Mouse (Mus musculus): ENCODE data around the gene Egln3. TPM values are rescaled to one million over a fixed set of nuclear protein-coding genes. Genes with fewer than 3 reads are reported as not detected.

Egln3 gene
- total RNA-seq, 2 experiments from 2014 or later: 10.2 to 11.2 TPM

DNA sequence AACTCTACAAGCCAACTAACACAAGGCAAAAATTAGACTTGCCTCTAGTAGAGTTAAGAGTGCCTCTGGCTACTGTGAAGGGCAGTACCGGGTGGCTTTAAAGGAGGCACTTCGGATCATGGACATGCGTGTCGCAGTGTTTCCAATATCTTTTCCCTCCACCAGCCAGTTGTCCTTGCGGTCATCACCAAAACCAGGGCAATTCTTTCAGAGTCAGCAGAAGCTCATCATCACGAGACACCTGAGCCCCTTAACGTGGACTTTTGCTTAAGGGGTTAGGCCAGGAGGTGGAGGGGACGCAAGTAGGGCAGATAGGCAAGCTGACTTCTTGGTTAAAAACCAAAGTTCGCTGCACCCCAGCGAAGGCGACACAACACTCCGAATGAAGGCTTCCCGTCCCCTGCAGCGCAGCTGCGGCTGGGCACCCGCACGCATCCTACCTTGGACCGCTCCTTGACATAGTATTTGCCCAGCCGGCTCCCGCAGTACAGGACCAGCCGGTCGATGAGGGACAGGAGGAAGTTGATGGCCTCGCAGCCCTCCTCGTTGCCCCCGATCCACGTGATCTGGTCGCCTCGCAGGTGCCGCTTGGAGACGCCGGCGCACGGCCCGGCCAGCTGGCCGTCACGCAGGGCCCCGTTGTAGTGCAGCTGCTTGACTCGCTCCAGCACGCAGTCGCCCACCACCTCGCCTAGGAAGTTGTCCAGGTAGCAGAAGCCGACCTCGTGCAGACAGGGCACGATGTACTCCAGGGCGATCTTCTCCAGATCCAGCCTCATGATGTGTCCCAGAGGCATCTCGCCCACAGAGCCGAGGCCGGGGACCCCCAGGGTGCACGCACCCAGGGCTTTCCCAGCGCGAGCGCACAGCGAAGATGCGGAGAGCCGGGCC is 650 bp downstream of the Egln3 start:
- DNase-seq (ENCODE audit: low spot score in 2 of 2): peak in 1 of 2 experiments; percentile 4

DNA sequence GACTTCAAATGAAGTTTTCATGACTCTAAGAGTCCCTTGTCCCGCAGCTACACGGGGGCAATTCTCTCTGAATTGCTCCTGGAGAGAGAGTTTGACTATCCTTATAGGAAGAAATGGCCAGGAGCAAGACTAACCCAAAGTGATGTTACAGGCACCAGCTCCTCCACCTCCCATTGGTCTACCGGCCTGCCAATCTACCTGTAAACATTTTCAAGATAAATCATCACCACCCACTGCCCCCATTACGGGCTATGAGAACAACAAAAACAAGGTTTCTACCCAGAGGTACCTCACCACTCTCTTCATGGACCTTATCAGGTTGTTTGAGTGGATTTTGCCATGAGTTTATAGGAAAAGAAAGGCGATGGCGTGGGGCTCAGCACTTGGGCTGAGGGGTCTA is 1.4 kb downstream of the Egln3 start:
- no peak for DNase-seq (ENCODE audit: low spot score in 2 of 2)

DNA sequence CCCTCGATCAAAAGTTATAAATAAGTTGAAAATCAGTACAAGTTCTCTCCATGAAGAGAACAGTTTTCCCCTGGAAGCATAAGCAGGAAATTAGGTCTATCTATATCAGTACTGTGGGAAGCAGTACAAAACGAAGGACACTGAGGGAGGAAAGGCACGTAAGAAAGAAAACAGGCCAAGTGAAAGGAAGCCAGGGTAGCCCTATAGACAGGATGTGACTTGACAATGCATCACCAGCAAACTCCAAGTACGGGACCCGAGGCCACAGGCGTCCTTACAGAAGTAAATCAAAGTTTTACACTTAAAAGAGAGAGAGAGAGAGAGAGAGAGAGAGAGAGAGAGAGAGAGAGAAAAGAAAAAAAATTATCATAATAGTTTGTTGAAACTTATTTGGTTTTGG is 2.8 kb downstream of the Egln3 start:
- DNase-seq (ENCODE audit: low spot score in 2 of 2): no peak

DNA sequence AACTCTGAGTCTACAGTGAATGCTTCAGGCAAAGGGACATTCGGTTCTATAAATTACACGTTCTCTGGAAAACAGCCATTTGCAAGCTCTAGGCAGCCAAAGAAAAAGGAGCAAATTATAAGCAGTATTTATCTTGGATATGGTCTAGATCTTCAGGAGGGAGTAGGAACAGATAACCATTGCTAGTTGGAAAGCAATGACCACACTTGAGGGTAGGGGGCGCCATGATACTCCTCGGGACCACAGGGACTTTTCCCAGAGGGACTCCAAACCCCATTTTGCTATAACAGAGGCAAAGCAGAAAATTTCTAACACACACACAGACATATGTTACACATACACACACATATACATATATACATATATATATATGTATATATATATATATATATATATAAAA is 3.5 kb downstream of the Egln3 start:
- peak in 1 of 2 experiments; percentile 15 for DNase-seq (ENCODE audit: low spot score in 2 of 2)

DNA sequence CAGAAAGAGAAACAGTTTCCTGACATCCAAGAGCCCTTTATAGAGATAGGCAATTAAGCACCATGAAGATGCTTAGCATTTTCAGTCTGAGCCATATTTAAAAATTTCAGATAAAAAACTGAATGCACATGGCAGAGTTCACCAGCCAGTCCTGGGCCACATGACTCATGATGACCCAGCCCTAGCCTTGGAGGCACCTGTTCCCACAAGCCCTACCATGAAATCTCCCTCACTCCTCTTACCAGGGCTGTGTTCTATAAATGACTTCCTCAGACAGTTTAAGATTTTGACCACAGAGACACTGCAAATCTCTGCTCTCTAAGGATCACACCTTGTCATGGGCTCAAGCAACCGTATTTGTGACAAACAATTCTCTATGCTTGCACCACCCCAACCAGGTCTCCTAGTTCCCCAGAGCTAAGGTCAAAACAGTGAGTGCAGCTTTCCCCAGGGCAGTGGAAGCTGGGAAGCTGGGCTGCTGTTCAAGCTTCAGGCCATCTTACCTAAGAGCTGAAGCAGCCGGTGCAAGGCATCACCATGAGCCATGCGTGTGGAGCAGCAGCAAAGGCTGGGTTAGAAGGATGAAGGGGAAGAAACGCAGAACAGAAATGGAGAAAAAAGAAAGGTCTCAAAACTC is 5.3 kb downstream of the Egln3 start:
- DNase-seq (ENCODE audit: low spot score in 2 of 2): no peak

DNA sequence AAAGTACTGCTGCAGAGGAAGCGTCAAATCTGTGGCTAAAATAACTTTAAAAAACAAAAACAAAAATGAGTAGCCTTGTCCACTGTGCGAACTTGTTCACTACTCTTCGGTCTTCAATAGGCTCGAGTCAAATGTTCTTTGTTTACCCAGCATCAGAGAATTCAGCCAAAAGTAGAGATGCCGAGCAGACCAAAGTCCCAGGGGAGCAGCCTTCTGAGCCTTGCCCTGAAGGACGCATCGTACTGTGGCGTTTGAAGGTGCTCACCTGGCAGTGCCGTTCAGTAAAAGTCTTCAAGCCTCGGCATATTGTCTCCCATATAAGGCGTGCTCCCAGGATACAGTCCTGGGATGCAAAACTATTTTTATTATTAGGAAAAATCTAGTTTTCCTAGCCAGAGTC is 5.8 kb downstream of the Egln3 start:
- DNase-seq (ENCODE audit: low spot score in 2 of 2): no peak

DNA sequence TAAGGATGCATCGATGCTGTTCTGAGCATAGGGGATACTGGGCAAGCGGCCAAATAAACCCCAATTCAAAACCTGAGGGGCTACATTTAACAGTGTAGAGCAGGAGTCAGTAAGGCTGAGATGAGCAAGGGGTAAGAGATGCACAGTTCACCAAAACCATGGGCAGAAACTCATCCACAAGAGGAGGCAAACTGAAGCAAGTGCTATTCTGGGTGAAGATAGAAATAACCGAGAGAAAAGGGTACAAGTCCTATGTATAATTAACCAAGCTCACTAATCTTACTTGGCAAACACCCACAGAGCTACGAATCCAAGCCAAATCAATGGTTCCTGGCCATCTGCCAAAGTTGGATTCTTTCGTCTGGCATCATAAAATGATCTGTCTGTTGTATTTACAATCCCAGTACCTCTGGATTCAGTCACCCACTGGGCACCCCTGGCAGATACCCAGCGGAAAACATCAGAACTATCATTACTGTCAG is 6.3 kb downstream of the Egln3 start:
- DNase-seq (ENCODE audit: low spot score in 2 of 2): no peak

DNA sequence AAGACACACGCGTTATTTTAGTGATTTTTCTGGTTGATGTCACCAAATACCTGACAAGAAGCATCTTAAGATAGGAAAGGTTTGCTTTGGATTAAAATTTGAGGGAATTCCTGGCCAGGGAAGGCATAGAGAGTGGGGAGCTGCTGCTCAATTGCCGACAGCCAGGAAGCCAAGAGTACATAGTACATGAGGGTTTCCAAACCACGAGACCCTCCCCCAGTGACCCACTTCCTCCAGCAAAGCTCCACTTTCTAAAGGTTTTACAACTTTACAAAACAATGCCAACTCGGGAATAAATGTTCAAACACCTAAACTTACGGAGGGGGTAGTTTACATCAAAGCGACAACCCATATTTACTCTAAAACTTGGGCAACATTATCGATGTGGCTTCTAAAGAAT is 6.8 kb downstream of the Egln3 start:
- no peak for DNase-seq (ENCODE audit: low spot score in 2 of 2)

DNA sequence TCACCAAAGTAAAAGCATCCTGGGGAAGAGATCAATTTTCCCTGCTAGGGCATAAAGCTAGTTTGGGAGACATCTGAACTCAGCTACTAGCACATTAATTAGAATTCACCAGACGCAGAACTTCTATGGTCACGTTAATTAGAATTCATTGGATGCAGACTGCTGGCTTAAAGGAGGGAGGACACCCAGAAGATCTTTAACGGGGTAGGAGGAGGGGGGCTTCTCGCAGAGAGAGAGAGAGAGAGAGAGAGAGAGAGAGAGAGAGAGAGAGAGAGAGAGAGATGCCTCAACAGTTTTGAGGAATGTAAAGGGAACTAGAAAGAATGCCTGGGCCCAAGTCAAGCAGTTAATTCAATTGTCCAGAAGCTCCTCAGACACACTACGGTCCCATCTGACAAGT is 9.5 kb downstream of the Egln3 start:
- no peak for DNase-seq (ENCODE audit: low spot score in 2 of 2)

DNA sequence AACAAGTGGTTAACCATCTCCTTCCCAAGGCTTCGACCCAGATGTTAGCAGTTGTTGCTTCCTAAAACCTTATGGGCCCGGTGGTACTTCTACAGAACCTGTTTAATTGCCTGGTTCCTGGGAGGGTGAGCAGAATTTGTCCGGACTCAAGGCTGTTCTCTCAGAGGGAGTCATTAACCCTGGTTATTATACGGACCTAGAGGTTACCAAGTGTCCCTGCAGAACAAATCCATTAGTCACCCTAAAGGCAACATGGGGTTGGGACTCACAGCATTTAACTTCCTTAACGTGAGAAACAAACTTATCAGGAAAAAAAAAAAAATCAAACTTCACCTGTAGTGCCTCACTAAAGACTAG is 11.4 kb downstream of the Egln3 start:
- no peak for DNase-seq (ENCODE audit: low spot score in 2 of 2)

DNA sequence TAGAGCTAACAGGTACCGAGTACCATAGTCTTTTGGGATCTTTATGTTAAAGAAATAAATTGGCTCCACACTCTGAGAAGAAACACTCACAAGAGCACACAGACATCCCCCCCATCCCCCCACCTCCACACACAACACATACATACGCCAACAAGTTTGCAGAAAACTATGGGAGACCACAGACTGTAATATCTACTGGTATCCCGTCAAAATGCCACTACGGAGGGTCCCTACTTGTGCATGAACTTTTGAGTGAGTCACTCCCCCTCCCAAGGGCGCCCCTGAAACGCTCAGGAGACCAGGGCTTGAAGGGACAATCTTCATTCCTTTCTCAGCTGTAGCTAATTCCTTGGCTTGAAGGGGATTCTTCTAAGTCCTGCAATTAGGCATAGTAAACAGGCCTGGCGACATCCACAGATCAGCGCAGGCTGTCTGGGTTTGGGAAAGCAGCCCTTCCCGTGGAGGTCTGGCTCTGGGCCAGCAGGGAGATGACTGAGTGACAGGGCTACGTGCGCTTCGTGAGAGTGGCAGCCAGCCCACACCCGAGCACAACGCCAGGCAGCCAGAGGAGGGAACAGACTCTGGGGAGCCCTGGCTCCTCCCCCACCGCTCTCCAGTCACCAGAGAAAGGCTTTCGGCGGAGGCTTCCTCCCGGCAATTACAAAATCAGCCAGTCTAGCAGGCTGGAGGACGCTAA is 11.9 kb downstream of the Egln3 start:
- DNase-seq (ENCODE audit: low spot score in 2 of 2): peak; percentile 65 to 81

DNA sequence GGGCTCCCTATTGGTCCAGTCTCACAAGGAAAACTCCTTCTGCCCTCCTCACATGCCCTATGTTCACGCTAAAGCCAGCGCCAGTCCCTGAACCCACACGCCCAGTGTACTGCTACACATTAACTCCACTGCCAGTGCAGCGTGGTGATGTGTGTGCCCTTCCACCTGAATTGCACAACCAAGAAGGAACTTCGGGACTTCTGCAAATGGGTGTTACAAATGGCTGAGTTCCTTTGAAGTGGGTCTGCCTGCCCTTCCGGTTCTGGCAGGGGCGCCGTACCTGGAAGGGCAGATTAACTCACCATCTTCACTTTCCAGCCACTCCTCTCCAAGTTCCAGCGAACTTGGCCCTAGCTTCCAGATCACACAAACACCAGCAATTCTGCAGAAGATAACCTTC is 12.5 kb downstream of the Egln3 start:
- DNase-seq (ENCODE audit: low spot score in 2 of 2): no peak

DNA sequence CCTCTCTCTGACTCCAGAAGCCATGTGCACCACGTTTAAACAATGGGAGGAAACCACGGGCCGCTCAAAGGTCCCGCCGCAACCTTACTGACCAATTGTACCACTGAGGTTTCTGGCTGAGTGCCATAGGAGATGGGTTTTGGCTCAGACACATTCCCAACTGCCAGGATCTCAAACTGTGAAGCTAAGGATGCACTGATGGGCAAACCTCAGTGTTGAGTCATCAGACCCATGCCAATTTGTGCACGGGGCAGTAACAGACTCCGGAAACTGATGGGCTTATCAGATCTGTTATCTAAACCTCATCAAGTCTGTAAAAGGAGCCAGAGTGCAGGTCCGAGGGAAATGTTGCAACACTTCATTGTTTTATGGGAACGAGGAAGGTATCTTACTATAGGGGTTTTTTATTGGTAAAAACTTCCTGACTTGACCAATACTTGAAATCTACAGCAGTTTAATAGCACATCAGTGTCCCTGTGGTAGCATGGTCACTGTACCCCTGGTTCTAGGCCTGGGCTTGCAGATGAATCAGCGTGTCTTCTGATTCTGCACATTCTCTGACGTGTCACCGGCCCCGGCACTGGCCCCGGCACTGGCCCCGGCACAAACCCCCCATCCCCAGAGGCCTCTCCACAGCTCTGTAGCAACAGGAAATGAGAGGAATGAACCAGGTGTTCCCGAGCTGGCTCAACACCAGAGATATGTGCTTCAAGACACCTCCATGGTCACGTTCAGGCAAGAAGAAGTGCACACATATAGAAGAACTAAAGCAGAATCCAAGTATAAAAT is 15.7 kb downstream of the Egln3 start:
- DNase-seq (ENCODE audit: low spot score in 2 of 2): no peak

DNA sequence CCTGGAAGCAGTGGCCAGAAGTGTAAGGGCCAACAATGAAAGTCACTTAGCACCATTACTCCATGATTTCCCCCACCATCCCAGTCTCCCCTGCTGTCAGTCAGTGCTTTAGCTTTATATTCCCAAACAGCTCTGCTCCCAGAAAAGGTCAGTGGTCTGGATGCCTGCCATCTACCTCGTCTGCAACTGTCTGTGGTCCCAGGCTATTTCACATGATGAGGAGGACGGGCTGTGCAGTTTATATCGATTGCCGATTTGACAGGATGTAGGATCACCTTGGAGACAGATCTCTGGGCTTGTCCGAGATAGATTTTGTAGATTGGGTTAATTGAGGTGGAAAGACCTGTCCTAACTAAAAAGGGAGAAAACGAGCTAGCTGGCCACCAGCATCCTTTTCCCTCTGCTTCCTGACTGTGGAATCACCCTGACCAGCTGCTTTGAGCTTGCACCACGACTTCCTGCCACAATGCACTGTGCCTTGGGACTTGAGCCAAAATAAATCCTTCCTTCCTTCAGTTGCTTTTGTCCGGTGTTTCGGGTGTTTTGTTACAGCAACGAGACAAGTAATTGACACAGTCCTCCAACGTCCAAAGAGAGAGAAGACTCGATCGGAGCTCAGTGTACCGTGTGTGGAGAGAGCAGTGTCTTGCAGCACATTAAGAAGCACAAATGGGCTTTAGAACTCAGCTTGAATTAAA is 16.6 kb downstream of the Egln3 start:
- DNase-seq (ENCODE audit: low spot score in 2 of 2): no peak

DNA sequence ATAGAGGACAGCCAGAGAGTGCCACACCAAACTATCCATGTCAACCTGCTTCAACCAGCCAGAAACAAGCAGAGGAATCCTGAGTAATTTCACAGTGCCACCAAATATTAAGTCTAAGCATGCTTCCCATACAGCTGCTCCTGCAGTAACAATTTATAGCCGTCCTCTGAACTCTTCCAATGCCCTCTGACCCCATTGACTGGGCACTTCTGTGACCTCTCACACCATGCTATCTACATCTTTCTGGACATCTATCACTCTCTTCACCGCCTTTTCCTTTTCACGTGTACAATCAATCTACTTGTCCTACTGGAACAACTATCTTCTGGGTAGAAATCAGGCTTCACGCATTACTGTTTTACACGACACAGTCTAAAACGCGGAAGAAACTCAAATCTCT is 19.4 kb downstream of the Egln3 start:
- DNase-seq (ENCODE audit: low spot score in 2 of 2): no peak

DNA sequence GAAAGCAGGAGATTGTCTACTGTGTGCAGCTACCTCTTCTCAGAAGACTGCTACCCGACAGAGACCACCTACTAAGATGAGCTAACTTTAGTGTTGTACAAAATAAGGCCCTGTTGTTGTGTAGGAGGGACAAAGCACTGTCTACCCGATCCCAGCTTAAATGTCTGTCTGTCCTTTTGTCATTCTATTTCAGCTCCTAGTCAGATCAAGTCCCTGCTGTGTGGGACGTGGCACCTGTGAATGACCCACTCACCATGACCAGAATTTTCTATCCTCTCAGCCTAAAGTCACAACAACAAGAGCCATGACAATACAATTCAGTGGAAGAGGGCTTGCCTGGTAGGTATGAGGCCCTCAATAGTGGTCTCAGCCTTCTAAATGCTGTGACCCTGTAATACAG is 25.3 kb downstream of the Egln3 start:
- no peak for DNase-seq (ENCODE audit: low spot score in 2 of 2)

DNA sequence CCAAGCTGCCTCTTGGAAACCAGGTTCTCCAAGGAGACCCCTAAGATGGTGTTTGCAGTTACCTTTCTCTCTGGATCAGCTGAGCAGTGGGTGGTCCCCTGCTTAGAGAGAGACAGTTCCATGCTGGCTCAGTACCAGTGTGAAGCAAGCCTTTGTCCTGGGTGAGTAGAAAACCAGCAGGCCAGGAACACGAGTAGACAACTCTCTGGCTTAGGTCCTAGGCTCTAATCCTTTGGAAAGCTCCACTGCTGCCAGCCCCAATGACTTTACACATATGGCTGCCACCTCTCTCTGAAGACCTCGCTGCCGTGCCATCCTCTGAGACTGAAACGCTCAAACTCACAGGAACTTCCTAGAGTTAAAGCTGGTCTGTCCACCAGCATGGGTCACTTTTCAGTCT is 34.9 kb downstream of the Egln3 start:
- DNase-seq (ENCODE audit: low spot score in 2 of 2): no peak

DNA sequence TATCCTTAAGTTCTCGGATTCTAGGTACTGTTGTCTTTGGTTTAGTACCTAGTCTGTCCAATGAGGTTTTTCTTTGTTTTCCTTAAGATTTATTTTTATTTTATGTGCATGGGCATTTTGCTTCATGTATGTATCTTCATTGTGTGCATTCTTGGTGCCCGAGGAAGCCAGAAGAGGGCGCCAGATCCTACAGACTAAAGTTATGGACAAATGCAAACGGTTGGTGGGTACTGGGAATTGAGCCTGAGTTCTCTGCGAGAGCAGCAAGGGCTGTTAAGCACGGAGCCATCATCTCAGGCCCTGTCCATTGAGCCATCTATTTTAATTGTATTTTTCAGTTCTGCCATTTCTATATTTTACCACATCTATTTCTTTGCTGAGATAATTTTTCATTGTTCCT is 35.9 kb downstream of the Egln3 start:
- no peak for DNase-seq (ENCODE audit: low spot score in 2 of 2)

DNA sequence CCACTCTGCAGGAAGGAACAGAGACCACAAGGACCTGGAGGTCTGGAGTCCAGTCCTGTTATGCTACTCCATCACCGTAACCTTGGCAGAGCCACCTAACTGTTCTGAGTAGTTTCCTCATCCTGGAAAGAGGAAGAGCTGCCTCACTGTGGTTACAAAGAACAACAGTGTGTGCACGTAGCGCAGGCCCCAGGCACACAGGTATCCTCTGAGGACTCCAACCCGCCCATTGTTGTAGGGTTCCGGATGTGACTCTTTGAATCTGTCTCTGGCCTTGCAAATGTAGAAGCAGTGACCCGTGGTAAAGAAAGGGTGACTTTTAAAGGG is 39.0 kb downstream of the Egln3 start:
- no peak for DNase-seq (ENCODE audit: low spot score in 2 of 2)

DNA sequence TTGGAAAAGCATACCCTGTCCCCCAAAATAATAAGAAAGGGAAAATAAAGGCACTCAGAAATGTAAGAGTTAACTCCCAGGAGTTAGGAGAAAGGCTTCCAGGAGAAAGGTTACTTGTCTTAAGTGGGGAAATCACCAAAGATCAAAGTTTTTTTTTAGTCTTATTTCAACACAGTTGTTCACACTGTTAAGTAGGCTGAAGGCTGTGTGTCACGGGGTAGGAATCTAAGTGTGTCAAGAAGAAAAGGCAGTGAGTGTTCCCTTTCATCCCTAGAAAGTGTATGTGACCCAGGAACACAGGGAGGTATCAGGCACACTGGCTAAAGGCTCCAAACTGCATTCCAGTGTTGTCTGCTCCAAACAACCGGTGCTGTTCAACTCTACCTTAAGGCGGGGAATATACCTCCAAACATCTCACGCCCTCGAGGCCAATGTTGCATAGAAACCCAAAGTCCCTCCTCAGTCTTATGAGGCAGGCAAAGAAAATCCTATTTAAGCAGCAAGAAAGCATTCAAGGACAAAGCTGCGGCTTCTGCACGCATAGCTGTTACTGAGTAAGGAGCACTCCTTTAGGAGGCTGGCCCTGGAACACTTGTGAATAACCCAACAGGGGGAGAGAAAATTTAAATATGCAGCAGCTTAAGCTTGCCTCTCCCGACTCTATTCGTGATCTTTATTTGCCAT is 39.5 kb downstream of the Egln3 start:
- no peak for DNase-seq (ENCODE audit: low spot score in 2 of 2)

Data from left cerebral cortex, adult 18-20 months (tissue).